Mouse (Mus musculus) kidney, postnatal 14 days (tissue): ENCODE results near the gene Ret.
A peak's percentile ranks its signal among the peaks of the same experiment; 100 is the strongest.

Experiments
- DNase-seq: peaks from one replicate; pipeline ENCODE4 v3.0.0; 2022; ENCODE audit warnings: mixed read lengths

The Ret gene

GRCm38 (mm10) chr6:118197440-118197975 lies at the start of gene Ret:
Ret (minus strand) TSS chr6:118197718.
- no peak for DNase-seq

GRCm38 (mm10) chr6:118247161-118247560 lies 49.6 kb upstream of the Ret start:
- no peak for DNase-seq

- no peak for DNase-seq
Measured at GRCm38 (mm10) chr6:118244106-118244505, 46.6 kb upstream of the Ret start.

GRCm38 (mm10) chr6:118242941-118243340 lies 45.4 kb upstream of the Ret start:
- no peak for DNase-seq

- DNase-seq, result no peak
Measured at GRCm38 (mm10) chr6:118226072-118226471, 28.6 kb upstream of the Ret start.

GRCm38 (mm10) chr6:118222471-118222870 lies 25.0 kb upstream of the Ret start:
- no peak for DNase-seq

GRCm38 (mm10) chr6:118215676-118216075 lies 18.2 kb upstream of the Ret start:
- no peak for DNase-seq

- DNase-seq, result no peak
Measured at GRCm38 (mm10) chr6:118208326-118208725, 10.8 kb upstream of the Ret start.

- no peak for DNase-seq
Measured at GRCm38 (mm10) chr6:118206386-118206785, 8.9 kb upstream of the Ret start.

- DNase-seq, result peak; percentile 10
Measured at GRCm38 (mm10) chr6:118205176-118205890, 7.8 kb upstream of the Ret start.

GRCm38 (mm10) chr6:118204112-118204511 lies 6.6 kb upstream of the Ret start:
- no peak for DNase-seq

- DNase-seq, result peak; percentile 43
Measured at GRCm38 (mm10) chr6:118196751-118197439, 623 bp downstream of the Ret start.

- peak; percentile 38 for DNase-seq
Measured at GRCm38 (mm10) chr6:118195108-118195507, 2.4 kb downstream of the Ret start.

- no peak for DNase-seq
Measured at GRCm38 (mm10) chr6:118192882-118193281, 4.6 kb downstream of the Ret start.

GRCm38 (mm10) chr6:118192199-118192598 lies 5.3 kb downstream of the Ret start:
- no peak for DNase-seq

- DNase-seq, result no peak
Measured at GRCm38 (mm10) chr6:118189764-118190163, 7.8 kb downstream of the Ret start.

GRCm38 (mm10) chr6:118188599-118188998 lies 8.9 kb downstream of the Ret start:
- no peak for DNase-seq

GRCm38 (mm10) chr6:118187285-118187641 lies 10.3 kb downstream of the Ret start:
- peak; percentile 29 for DNase-seq

- DNase-seq, result peak; percentile 37
Measured at GRCm38 (mm10) chr6:118186620-118187284, 10.8 kb downstream of the Ret start.

GRCm38 (mm10) chr6:118184126-118184525 lies 13.4 kb downstream of the Ret start:
- no peak for DNase-seq

- no peak for DNase-seq
Measured at GRCm38 (mm10) chr6:118180085-118180423, 17.5 kb downstream of the Ret start.

- DNase-seq, result peak; percentile 83
Measured at GRCm38 (mm10) chr6:118179316-118180084, 18.0 kb downstream of the Ret start.

- DNase-seq, result peak; percentile 16
Measured at GRCm38 (mm10) chr6:118173975-118174328, 23.6 kb downstream of the Ret start.
